Mouse (Mus musculus): ENCODE results near the gene Znhit2.

Znhit2 gene

DNA sequence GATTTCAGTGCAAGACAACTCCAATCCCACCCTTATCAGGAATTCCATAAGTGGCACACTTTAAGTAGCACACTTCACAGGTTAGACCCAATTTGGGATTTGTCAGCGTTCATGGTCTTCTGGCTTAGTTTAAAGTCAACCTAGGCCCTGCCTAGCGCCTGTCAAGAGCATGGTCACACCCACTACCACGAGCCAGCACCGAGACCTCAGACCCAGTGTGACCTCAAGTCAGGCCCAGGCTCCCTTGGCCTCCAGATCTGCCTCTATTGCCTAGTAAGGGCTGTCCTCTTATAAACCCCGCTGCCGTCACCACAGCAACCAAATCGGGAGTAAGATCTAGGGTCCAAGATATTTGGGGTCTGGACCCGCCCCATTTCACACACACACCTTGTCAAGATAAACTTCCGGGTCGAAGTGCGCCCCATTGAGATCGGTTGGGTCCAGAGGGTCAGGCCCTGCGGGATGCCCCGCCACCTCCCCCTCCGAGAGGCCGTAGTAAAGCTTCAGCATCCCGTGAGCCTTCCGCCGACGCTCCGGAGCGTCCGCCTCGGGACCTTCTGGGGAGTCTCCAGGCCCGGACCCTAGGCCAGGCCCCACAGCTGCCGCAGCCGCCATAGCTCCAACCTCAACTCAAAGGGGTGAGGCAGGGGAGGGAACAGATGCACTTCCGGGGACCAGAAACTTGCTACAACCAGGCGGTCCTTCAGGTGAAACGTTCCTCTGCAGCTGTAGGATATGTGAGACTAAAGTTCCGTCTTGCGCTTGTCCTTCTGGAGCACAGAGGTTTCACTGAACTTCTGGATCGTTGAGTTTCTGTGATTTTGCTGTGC lies 15.8 kb downstream of the Znhit2 start, which contains the start of gene Vps51:
TSS of gene Vps51 (minus strand) at position 668 of the 830 bp plus-strand sequence.
- peak; percentile 91 for DNase-seq

DNA sequence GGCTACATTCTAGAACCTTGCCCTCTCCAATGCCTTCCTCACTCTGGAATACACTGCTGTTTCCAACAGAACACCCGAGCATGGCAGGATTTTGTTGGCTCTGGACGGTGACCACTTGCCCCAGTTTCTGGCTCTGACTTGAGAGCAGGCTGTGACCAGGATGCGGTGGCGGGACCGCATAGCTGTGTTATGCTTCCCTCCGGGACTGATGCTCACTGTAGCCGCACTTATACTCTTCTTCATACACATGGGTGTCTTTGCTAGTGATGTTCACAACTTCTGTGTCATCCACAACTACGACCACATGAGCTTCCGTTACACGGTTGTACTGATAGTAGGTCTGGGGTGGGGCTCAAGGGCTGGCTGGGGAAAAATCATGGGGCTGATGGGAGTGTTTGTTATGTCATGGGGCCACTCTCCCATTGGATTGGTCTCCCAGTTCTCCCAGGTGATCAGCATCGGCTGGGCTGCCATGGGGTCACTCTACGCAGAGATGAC lies 19.0 kb downstream of the Znhit2 start, which contains the start of gene Tmem262:
TSS of gene Tmem262 (plus strand) at position 51 of the 498 bp plus-strand sequence.
- DNase-seq, result no peak

DNA sequence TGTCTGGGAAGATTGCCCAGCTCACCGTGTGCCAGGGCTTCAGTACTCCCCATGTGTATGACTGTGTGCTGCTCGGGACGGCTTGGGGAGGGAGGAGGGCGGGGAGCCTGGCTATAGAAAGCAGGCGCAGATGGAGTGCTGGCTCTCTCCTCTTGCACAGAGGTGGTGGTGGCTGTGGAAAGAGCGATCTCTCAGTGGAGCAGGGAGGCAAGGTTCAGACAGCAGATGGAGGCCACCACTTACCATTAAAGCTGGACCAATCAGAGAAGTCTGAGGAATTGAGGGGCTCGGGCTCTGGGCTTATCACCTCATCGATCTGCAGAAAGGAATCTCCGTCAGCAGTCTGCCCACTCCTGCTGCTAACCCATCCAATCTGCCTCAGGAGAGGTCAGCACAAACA lies 21.2 kb downstream of the Znhit2 start, which contains the start of gene Gm28374:
TSS of gene Gm28374 (minus strand) at position 101 of the 400 bp plus-strand sequence.
- DNase-seq, result no peak

DNA sequence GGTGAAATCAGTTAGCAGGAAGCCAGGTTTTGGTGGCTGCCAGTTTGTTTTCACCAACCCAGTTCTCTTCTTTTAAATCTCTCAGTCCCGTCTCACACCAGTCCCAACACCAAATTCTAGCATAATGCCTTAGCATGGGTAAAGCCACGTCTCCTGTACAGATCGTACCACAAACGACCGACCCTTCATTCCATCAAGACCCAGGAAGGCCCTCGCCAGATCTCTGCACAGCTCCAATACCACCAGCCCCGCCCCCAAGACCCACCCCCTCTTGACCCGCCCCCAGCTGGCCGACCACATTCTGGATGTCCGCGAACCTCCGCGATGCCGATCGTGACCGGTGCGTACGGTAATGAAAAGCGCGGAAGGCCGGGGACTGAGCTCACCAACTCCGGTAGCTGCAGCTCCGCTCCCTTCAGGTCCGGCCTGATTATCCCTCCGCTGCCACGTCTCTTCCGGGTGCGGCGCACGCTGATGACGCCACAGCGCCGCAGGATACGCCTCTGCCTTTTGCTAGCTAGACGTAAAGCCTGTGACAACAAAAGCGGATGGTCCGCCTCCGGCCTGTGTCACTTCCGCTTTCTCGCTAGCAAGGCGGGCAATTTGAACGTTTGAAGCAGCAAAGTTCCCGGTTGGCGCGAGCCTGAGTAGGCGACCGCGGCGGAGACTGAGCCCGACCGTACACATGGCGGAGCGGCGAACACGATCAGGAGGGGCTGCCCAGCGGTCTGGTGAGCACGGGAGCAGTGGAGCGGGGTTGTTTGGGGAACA lies 23.7 kb downstream of the Znhit2 start, which contains the start of the genes Zfpl1 and Cdca5:
TSS of gene Zfpl1 (minus strand) at position 479 of the 771 bp plus-strand sequence.
TSS of gene Cdca5 (plus strand) at position 506 of the 771 bp plus-strand sequence.
- peak; percentile 98 for DNase-seq

DNA sequence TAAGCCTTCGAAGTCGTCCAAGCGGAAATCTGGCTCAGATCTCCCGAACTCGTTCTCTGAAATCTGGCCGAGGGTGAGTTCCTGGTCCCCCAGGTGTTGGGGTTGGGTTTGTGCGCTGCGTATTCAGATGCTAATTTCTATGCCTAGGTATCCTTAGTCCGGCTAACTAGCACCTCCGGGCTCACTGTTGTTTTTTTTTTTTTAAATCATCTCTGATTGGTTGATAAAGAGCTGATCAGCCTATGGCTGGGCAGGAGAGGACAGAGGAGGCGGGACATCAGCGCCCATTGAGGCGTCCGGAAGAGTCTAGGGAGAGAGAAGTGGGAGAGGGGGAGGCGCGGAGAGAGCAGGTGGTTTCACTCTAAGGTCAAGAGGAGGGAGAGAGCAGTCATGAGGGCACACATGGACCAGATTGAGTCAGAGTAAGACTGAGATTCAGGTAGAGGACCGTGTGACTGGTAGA lies 24.5 kb downstream of the Znhit2 start:
- DNase-seq, result peak; percentile 78

DNA sequence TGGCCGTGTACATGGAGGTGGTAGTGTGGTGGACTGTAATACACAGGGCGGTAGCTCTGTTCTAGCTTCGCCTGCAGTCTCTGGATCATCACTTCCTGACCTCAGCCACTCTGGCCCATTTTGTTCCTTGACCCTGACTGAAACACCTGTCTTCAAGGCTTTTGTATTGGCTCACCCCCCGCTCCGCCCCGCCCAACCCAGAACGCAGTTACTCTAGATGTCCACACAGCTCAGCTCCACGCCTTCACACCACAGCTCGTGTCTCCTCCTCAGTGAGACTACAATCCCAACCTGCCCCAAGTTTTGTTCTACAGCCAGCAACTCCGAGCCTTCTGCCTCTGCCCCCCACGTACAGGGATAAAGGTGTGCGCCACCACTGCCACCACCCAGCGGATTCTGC lies 27.8 kb downstream of the Znhit2 start:
- DNase-seq, result no peak

DNA sequence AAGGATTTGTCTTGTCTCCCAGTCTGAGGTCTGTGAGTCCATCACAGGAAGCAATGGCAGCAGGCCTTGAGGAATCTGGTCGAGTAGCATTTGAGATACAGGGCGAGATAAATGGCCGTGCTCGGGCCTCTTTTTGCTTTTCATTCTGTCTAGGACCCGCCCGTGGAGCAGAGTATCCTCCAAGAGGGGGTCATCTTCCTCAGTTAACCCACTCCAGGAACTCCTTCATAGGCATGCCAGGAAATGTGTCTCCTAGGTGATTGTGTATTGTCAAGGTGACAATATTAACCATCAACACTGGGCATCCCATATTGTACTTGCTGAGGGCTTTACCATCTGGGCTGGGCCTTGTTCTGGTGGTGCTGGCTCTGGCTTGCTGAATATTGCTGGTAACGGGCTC lies 33.1 kb downstream of the Znhit2 start, which contains the start of gene AC131692.1:
TSS of gene AC131692.1 (plus strand) at position 301 of the 400 bp plus-strand sequence.
- no peak for DNase-seq

DNA sequence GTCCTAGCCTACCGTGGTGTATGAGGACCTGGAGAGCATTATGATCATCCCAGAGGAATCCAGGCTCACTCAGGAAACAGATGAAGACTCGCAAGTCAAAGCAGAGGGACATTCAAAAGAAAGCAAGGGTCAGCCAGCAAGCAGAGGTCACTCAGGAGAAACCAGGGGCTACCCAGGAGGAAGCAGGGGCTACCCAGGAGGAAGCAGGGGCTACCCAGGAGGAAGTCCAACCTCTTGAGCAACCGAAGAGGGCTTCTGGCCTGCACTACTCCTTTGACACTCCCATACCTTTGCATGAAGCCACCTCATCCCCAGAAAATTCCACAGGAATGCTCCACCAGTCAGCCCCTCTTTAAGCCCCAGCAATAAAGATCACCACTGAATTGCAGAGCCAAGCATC lies 36.9 kb downstream of the Znhit2 start:
- DNase-seq, result peak; percentile 46

DNA sequence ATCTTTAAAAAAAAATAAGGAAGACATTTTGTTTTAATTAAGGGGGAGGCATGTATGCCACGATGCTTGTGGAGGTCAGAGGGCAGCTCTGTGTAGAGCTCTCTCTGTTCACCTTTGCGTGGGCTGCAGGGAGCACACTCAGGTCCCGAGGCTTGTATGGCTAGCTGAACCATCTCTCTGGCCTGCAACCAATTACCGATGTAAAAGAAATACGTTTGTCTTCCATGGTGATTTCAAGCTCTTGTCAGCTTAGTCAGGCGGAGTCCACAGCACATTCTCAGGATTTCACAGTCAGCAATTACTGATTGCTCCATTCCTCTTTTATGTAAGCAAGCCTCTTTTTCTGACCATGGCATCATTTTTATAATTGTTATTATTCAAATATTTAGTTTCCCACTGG lies 40.2 kb downstream of the Znhit2 start:
- no peak for DNase-seq

DNA sequence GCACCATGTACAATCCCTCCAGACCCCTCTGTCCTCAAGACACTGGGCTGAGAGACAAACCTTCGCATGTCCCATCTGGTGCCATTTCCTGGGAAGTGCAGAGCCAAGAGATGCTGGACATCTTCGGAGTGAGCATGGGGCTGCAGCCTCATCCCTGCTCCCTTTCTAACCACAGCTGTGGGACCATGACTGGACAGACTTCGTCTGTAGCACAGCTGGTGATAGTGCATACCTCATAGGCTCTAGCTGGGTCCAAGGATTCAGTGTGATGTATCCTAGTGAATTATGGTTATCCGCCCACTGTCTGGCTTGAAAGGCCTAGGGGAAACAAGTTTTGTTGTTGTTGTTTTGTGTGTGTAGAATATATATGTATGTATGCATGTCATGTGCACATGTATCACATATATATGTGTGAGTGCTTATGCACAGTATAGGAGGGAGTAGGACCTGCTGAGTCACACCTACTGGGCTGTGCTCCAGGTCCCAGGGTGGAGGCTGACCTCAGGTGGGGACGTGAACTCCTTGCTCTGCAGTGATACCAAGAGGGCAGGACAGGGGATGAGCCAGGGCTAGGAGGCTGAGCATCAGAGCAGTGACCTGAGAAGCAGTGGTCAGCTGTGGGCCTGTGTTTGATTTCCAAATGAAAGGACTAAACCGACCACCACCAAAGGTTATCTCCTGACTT lies 41.3 kb downstream of the Znhit2 start:
- no peak for DNase-seq

DNA sequence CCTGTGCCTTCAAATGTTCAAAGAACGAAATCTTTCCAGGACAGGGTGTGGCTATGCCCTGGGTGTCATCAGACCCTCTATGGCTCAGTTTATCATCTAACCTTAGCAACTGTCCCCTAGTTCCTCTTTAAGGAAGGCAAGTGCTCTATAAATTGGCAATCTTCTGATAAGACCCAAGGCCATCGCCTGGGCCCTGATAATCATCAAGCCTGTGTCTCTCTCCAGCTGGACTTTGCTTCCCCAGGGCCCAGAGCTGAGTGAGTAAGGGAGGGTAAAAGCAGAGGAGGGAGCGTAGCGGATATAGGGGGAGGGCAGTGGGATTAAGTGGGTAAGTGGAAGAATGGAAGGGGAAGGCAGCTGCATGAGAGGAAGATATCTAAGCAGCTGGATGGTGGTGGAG lies 43.5 kb downstream of the Znhit2 start:
- no peak for DNase-seq

DNA sequence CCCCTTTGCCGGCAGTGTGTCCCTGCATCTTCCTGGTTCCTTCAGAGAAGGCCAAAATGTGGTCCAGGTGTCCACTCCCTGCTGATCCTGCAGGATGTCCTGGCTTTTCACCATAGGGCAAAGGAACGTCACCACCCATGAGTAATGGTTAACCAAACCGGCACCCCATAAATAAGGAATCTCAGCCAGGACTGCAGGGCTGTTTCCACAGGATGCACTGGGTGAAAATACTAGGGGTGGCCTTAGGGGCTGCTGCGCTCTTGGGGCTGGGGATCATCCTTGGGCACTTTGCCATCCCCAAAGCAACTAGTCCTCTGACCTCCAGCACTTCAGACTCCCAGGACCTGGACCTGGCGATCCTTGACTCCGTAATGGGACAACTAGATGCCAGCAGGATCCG lies 44.6 kb downstream of the Znhit2 start, which contains the start of gene Naaladl1:
TSS of gene Naaladl1 (plus strand) at position 197 of the 400 bp plus-strand sequence.
- no peak for DNase-seq

All from kidney, postnatal 10 days (tissue).